Mouse (Mus musculus): Measurements from ENCODE around the gene Maats1. TPM values are rescaled to one million over a fixed set of nuclear protein-coding genes. Genes with fewer than 3 reads are reported as not detected.

Maats1 gene
- total RNA-seq (2021), result not detected

- peak; percentile 70 to 76 for DNase-seq
- intact Hi-C loops (cut with DNase I), result loop anchor here (5.0 to 10.0 kb wide), 2 partner anchors 254 to 383 kb away; partner anchors contain the start of gene Gsk3b
Measured at GRCm38 (mm10) chr16:38341396-38342324, at the start of gene Maats1. Gene Maats1, minus strand, starts transcription at chr16:38342143.

GRCm38 (mm10) chr16:38390322-38390721 is 48.4 kb upstream of the Maats1 start:
- no peak for DNase-seq
- intact Hi-C loops (cut with DNase I), result loop anchor here (5.0 kb wide), 1 partner anchor 62 kb away; the partner anchor contains the start of gene Adprh

- intact Hi-C loops (cut with DNase I), result no loop called here
- DNase-seq, result no peak
Measured at GRCm38 (mm10) chr16:38389284-38389893, 47.4 kb upstream of the Maats1 start.

- DNase-seq, result no peak
- intact Hi-C loops (cut with DNase I), result no loop called here
Measured at GRCm38 (mm10) chr16:38388757-38389156, 46.8 kb upstream of the Maats1 start.

GRCm38 (mm10) chr16:38387389-38387788 is 45.4 kb upstream of the Maats1 start:
- no peak for DNase-seq
- intact Hi-C loops (cut with DNase I), result no loop called here

GRCm38 (mm10) chr16:38385700-38386099 is 43.8 kb upstream of the Maats1 start:
- intact Hi-C loops (cut with DNase I), result no loop called here
- DNase-seq, result no peak

GRCm38 (mm10) chr16:38385184-38385634 is 43.3 kb upstream of the Maats1 start:
- DNase-seq, result no peak

GRCm38 (mm10) chr16:38383683-38384082 is 41.7 kb upstream of the Maats1 start:
- intact Hi-C loops (cut with DNase I), result no loop called here
- no peak for DNase-seq

More at GRCm38 (mm10) chr16:38385184-38385634, 43.3 kb upstream of the Maats1 start:
- intact Hi-C loops (cut with DNase I), result no loop called here

GRCm38 (mm10) chr16:38379926-38380325 is 38.0 kb upstream of the Maats1 start:
- intact Hi-C loops (cut with DNase I), result loop anchor here (5.0 kb wide), 1 partner anchor 72 kb away; the partner anchor contains the start of gene Adprh
- DNase-seq, result no peak

GRCm38 (mm10) chr16:38379493-38379892 is 37.5 kb upstream of the Maats1 start:
- DNase-seq, result no peak
- intact Hi-C loops (cut with DNase I), result loop anchor here (5.0 kb wide), 1 partner anchor 73 kb away; the partner anchor contains the start of gene Adprh

- intact Hi-C loops (cut with DNase I), result loop anchor here (5.0 kb wide), 1 partner anchor 73 kb away; the partner anchor contains the start of gene Adprh
- no peak for DNase-seq
Measured at GRCm38 (mm10) chr16:38379088-38379487, 37.1 kb upstream of the Maats1 start.

GRCm38 (mm10) chr16:38378591-38378990 is 36.6 kb upstream of the Maats1 start:
- intact Hi-C loops (cut with DNase I), result loop anchor here (5.0 kb wide), 1 partner anchor 74 kb away; the partner anchor contains the start of gene Adprh
- DNase-seq, result no peak

- intact Hi-C loops (cut with DNase I), result loop anchor here (5.0 kb wide), 1 partner anchor 75 kb away; the partner anchor contains the start of gene Adprh
- DNase-seq, result no peak
Measured at GRCm38 (mm10) chr16:38377546-38377945, 35.6 kb upstream of the Maats1 start.

- intact Hi-C loops (cut with DNase I), result loop anchor here (5.0 kb wide), 1 partner anchor 75 kb away; the partner anchor contains the start of gene Adprh
- no peak for DNase-seq
Measured at GRCm38 (mm10) chr16:38376841-38377249, 34.9 kb upstream of the Maats1 start.

- intact Hi-C loops (cut with DNase I), result loop anchor here (5.0 kb wide), 1 partner anchor 76 kb away; the partner anchor contains the start of gene Adprh
- peak in 1 of 2 experiments; percentile 40 for DNase-seq
Measured at GRCm38 (mm10) chr16:38376163-38376840, 34.4 kb upstream of the Maats1 start.

GRCm38 (mm10) chr16:38375182-38375581 is 33.2 kb upstream of the Maats1 start:
- no peak for DNase-seq
- intact Hi-C loops (cut with DNase I), result loop anchor here (5.0 kb wide), 1 partner anchor 77 kb away; the partner anchor contains the start of gene Adprh

GRCm38 (mm10) chr16:38374379-38375140 is 32.6 kb upstream of the Maats1 start:
- no peak for DNase-seq
- intact Hi-C loops (cut with DNase I), result loop anchor here (5.0 kb wide), 1 partner anchor 78 kb away; the partner anchor contains the start of gene Adprh

- intact Hi-C loops (cut with DNase I), result no loop called here
- no peak for DNase-seq
Measured at GRCm38 (mm10) chr16:38373941-38374340, 32.0 kb upstream of the Maats1 start.

- no peak for DNase-seq
- intact Hi-C loops (cut with DNase I), result no loop called here
Measured at GRCm38 (mm10) chr16:38373439-38373838, 31.5 kb upstream of the Maats1 start.

All from heart, postnatal 36 days (tissue).